Mouse (Mus musculus): ENCODE data around the gene Pgrmc1. TPM values are rescaled to one million over a fixed set of nuclear protein-coding genes. Genes with fewer than 3 reads are reported as not detected.
"Not testable (repeated sequence)": the region's sequence is repeated elsewhere in the genome, so short reads cannot be mapped to it uniquely, and the experiment has no call there.

Gene Pgrmc1
- 10 to 100 TPM; 61.9 to 69.7 TPM for polyA plus RNA-seq (2017; shearing (Covaris generic))

DNA sequence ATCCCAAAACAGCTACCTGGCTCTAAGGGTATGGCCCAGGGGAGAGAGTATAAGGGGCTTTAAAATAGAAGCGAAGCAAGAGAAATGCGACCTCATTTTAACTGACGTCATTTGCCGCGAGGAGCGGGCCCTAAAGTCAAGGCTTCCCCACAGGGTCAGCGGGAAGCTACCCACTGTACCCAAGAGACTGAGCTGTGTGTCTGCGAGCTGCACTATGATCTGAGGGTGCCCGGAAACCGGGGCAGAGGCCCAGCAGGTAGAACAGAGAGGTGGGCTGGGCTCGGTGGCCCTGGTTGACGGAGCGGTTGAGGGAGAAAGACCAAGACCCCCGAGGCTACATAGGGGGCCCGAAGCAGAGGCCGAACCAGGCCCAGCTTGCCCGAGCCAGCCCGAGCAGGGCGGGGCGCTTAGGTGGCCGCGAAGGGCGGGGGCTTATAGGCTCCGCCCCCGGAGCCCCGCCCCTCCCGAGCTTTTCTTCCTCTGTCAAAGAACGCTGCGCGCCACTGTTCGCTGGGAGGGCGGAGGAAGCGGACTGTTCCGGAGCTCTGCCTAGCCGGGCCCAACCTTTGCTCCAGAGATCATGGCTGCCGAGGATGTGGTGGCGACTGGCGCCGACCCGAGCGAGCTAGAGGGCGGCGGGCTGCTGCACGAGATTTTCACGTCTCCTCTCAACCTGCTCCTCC lies at the start of gene Pgrmc1:
Gene Pgrmc1 (plus strand): TSS at position 500 of the 683 bp plus-strand sequence.
- peak; percentile 90 for ATAC-seq

DNA sequence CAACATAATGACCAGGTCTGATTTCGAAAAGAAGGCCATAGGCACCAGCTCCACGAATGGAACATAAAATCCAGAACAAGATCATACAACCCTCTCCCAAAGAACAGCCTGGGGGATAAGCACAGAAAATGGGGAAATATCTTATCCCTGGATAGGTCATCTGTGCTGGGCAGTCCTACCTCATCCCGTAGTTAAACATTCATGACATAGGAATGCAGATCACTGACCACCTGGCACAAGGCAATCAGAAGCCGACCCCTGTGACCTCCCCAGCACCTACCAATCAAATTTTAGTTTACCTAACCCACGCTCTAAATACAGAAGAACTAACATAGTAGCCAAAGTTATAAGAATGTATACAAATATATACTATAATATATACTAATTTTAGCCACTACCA lies 49.2 kb upstream of the Pgrmc1 start:
- ATAC-seq, result no peak

DNA sequence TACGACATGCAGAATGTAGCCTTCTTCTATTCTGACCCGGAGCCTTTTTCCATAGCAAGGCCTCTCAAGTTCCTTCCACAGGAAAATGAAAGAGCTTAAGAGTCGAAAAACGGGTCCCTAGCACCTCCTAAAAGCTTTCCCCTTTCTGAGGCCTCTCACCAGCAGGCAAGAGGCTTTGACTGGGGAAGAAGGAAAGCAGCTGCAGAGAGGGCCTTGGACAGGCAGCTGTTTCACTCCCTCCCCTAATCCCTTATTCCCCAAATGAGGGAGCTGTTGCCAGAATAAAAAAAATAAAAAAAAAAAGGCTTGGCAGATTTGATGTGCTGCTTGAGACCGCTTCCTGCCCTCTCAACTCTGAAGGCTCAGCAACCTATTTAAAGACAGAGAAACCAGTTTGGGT lies 47.1 kb upstream of the Pgrmc1 start:
- no peak for ATAC-seq

DNA sequence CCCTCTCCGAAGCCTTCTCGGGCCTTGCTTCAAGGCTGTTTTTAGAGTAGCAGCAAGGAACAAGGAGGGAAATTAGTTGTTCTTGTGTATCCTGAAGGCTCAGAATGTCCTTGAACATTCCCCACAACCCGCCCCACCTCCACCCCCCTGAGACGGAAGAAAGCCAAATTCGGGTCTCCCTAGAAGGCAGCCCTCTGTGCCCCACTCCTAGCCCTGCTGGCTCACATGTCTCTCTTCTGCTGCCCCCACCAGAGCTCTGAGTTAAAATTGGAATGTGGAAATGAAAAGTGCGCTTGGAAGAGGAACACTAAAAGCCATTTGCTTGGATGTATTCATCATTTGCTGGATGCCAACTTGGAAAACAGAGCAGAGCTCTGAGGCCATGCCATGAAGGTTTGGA lies 46.7 kb upstream of the Pgrmc1 start:
- ATAC-seq, result no peak

DNA sequence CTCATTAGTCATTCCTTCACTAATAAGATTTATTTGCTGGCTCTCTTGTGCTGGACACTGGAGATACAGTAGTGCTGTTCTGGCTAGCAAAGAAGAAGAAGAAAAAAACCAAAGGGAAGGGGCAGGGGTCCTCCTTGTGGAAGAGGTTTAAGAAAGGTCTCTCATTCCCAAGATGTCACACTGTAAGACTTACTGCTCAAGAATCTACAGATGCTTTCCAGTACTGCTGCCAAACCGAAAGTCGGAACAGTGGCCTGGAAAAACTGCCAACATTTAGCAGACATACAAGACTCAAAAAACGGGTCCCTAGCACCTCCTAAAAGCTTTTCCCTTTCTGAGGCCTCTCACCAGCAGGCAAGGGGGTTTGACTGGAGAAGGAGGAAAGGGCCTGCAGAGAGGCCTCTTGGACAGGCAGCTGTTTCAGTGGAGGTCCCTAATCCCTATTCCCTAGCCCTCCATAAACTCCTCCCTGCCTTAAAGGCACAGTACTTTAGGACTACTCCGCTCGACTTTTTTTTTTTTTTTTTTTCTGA lies 45.9 kb upstream of the Pgrmc1 start:
- no peak for ATAC-seq

DNA sequence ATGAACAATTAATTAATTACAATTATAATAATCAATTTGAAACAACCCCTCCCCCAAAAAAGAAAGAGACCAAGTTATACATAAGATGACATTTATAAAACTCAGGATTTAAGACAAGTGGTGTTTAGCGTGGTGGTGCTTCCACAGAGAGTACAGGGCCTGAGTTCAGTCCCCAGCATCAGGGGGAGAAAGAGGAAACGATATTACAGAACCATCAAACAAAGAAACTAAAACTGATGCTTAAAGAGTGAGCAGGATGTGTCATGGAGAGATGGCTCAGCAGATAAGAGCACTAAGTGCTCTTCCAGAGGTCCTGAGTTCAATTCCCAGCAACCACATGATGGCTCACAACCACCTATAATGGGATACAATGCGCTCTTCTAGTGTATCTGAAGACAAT lies 45.3 kb upstream of the Pgrmc1 start:
- ATAC-seq, result no peak

- ATAC-seq, result not testable (repeated sequence)
Measured at GRCm38 (mm10) chrX:36555196-36555595, 42.8 kb upstream of the Pgrmc1 start.

DNA sequence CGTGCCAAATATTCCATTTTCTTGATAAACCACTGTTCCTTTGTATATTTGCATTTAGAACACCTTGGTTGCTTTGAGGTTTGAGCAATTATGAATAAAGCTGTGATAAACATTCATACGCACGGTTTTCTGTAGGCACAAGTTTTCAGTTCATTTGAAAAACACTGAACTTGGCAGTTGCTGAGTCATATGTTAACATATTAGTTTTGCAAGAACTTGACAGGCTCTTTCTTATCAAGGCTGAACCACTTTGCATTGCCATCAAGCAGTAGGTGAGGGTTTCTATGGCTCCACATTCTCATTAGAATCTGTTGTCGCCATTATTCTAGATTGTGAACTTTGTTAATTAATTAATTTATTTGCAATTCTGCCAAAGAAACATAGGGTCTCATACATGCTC lies 37.8 kb upstream of the Pgrmc1 start:
- ATAC-seq, result no peak

DNA sequence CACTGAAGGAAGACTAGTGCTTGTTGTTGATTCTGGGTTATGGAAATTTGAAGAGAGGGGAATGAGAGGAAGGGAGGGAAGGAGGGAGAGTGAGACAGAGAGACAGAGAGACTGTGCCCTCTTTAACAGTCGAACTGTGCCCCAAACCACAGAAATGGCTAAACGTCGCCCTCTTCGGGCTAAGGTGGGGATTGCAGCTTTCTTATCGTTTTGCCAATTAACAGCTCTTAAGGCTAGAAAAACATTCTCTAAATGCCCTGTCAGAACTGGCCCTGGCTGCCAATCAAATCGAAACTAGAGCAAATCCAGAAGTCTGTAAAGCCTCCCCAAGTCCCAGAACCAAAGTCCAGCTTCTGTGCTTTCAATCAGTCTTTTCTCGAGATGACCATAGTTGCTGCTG lies 36.4 kb upstream of the Pgrmc1 start:
- no peak for ATAC-seq

DNA sequence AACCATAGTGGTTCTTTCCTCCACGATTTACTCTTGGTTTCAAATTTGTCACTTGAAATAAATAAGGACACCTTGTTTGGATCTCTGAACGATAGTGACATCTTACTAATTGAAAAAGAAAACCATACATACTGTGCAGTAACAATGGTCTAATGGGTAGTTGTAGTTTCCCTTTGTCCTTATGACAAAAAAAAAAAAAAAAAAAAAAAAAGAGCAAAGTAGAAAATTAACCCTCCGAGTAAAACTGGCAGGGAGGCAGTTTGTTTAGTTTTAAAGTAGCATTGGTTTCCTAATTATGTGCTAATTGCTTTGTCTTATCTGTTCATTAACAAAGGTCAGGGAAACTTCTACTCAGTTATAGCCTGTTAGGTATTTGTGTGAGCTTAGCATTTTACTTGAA lies 35.9 kb upstream of the Pgrmc1 start:
- no peak for ATAC-seq

DNA sequence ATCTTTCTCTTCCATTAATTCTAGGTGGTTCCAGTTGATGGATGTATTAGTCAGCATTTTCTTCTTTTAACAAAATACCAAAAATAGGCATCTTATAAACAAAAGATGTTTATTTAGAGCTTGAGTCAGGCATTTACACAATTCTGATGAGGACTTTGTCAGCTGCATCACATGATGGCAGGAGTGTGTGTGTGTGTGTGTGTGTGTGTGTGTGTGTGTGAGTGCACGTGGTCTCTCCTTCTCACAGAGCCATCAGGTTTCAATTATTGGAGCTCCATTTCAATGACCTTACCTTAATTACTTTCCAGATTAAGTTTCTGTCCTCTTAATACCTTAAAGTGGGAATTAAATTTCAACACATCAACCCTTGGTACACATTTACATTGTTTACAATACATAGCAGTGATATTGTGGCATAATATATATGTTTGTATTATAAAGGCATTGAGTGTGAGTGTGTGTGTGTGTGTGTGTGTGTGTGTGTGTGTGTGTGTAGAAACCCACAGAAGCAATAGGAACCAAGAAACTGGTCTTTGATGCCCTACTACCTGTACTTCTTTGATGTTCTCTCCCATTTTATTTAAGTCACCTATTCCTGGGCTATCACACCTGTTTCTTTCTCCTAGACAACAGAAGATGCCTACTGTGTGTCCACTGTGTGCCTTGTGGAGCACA lies 11.2 kb upstream of the Pgrmc1 start:
- no peak for ATAC-seq

GRCm38 (mm10) chrX:36587304-36588209 lies 10.4 kb upstream of the Pgrmc1 start:
- no peak for ATAC-seq

GRCm38 (mm10) chrX:36590266-36590665 lies 7.7 kb upstream of the Pgrmc1 start:
- ATAC-seq, result no peak

DNA sequence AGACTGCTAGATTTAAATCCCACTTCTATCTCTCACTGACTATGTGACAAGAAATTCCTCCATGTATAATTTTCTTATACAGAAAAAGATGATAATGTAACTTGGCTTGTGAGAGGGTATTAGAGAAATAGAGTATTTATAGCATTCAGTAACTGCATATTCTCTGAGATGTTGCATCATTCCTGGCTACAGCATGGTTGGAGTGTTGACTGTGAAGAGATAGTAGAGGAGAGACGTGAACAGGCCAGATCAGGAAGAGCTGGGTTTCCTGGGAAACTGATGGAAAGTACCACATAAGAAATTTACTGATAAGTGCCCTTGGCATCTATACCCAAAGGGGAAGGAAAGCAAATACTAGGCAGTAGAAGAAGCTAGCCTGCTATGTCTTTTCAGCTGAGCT lies 6.9 kb upstream of the Pgrmc1 start:
- ATAC-seq, result no peak

DNA sequence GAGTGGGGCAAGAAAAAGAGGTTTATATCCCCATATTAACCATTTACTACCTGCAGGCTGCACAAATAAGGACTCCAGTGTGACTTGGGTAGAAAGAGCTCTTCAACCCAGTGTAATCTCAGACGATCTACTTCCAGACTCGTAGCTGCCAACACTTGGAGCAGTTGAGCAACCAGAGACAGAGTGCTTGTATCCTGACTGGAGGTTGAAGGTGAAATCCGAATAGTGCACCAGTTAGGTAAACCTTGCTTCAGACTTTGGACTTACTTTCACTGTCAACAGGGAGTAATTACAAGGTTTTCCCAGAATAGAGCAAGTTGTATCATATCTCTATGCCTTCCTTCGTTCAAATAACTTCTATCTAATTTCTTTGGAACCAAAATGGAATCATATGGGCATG lies 6.5 kb upstream of the Pgrmc1 start:
- no peak for ATAC-seq

- ATAC-seq, result no peak
Measured at GRCm38 (mm10) chrX:36595247-36595646, 2.8 kb upstream of the Pgrmc1 start.

DNA sequence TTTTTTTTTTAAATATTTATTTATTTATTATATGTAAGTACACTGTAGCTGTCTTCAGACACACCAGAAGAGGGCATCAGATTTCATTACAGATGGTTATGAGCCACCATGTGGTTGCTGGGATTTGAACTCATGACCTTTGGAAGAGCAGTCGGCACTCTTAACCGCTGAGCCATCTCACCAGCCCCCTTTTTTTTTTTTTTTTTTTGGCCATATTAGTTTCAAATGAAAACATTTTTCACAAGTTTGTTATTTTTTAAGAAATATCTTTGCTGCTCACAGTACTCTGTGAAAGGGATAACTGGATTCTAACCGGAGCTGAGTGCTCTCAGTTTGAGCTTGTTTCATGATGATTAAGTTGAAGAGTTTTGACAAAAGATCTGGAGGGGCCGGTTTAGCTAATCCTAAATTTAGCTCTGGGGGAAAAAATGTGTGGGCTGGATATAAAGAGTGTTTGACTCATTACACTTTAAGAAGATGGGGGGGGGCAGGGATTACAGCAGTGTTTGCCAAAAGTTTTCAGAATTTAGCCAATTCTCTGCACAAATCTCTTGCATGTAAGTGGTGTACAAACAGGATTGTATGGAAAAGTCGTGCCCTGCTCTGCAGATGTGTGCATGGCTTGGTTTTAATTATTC lies 1.4 kb upstream of the Pgrmc1 start:
- ATAC-seq, result not testable (repeated sequence)

DNA sequence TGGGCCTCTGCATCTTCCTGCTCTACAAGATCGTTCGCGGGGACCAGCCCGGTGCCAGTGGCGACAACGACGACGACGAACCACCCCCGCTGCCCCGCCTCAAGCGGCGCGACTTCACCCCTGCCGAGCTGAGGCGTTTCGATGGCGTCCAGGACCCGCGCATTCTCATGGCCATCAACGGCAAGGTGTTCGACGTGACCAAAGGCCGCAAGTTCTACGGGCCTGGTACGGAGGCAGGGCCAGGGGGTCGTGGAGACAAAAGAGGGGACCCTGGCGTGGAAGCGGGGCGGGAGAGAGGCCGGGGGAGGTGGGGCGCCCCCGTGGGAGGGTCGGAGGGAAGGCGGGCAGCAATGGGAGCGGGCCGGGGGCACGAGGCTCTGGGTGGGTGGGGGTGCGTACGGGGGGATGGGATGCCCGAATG lies 394 bp downstream of the Pgrmc1 start:
- no peak for ATAC-seq

DNA sequence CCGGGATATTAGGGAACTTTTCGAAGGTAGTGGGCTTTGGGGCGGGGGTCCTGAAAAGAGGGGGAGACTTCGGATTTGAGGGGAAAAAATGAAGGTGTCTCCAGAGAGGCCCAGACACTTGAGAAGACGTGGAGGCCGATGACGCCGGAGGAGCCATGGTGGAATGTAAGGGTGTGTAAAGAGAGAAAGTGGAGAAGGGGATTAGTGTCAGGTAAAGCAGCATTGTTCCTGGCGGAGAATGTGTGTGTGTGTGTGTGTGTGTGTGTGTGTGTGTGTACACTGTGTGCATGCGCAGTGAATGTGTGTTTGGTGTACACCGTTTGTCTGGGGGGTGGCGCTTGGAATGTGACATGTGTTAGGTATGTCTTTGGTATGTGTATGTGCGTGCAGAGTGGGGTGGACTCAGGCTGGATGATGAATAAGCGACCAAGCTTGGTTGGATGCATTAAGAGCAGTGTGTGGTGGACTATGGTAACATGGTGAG lies 897 bp downstream of the Pgrmc1 start:
- ATAC-seq, result no peak

GRCm38 (mm10) chrX:36599656-36600055 lies 1.6 kb downstream of the Pgrmc1 start:
- ATAC-seq, result no peak

DNA sequence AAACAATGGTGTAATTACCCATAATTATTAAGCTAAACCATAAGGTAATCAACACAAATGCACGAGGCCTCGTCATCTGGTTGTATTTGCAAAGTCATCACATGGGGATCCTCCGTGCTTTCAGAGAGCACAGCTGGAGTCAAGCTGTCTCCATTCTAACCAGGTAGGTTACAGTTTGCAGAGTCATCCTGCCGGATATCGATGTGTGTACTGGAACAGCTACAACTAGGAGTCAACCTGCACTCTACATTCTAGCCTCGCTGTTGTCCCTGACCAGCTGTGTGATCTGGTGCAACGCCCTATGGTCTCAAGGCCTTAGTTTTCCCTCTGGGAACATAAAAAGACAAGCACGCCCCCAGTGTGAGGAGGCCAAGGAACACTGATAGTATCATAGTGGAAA lies 2.1 kb downstream of the Pgrmc1 start:
- no peak for ATAC-seq

DNA sequence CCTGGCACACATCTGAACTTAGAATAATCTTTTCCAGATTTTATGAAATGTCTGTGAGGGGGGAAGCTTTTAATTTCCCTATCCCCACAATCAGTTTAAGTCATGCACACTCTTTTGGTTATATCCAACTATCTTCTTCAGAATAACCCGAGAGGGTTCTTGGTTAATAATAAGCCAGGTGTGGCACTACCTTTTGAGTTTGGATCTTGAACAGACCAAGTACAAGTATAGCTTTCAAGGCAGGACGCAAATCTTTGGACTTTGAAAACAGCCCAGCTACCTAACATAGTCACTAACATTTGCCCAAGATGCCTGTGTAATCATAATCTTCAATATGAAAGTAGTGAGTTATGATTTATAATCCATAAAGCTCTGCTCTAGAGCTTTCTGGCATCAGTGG lies 4.9 kb downstream of the Pgrmc1 start:
- no peak for ATAC-seq

GRCm38 (mm10) chrX:36604040-36604439 lies 6.0 kb downstream of the Pgrmc1 start:
- no peak for ATAC-seq

Measured in activated CD4-positive, CD25-positive, alpha-beta regulatory T cell, adult 4 months (primary cell).